Mouse (Mus musculus): ENCODE data around the gene Tmem147.

DNA sequence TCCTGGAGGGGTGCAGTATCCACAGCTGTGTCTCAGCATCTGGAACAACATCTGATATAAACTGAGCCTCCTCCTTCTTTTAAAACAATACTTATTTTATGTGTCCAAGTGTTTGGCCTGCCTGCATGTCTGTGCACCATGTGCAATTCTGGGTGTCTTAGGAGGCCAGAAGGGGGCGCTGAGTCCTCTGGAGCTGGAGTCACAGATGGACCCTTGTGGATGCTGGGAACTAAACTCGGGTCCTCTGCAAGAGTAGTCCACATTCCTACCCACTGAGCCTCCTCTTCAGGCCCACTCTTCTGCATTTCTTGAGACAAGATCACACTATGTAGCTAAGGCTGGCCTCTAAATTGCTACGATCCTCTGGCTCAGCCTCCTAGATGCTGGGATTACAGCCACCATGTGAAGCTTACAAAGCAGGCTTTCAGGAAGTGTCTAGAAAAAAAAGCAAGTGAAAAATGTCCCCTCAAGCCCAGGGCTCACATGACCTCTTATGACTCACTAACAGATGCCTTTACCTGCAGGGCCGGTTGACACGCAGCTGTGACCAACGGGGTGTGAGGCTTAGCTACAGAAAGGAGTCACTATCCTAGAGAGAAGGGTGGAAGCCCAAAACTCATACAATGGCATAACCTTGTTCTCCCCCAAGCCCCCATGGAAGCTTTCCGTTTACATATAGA, 18.3 kb upstream of the Tmem147 start:
- TF ChIP-seq POLR2A (IDR thresholded peaks at IDR 0.05; ENCODE audit: borderline replicate concordance, low read depth, low read length) (no peak), CTCF (IDR thresholded peaks at IDR 0.05; ENCODE audit: low read depth, low read length) (no peak)

All from bone marrow macrophage, adult 2 months (primary cell).